Mouse (Mus musculus): ENCODE data around the gene Layn. TPM values are rescaled to one million over a fixed set of nuclear protein-coding genes. Genes with fewer than 3 reads are reported as not detected.

Layn gene
- polyA plus RNA-seq (2012; rRNA removed): 0.85 and 1.8 TPM in 2 replicates

DNA sequence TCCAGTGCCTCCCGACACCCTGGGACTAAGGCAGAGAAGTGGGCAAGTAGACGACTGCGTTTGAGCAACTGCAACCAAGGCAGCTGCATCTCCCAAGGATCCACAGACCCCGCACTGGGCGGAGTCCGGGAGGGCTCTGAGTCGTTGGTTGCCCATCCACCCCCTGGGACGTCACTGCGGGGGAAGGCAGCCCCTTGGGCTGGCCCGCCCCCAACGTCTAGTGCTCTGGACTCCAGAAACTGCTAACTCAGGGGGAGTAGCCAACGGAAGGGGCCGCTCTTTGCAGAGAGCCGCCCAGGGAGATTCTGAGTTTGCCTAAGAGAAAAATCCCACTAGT is at the start of gene Layn:
TSS of gene Layn (minus strand) at position 116 of the 337 bp plus-strand sequence.
- TF ChIP-seq CTCF (IDR thresholded peaks at IDR 0.05; ENCODE audit: extremely low read depth, insufficient read depth, insufficient read length, insufficient replicate concordance) (no peak), POLR2A (IDR thresholded peaks at IDR 0.05; ENCODE audit: low read depth, low read length) (no peak)
- DNase-seq (ENCODE audit: low read depth in 1 of 2, low spot score in 2 of 2): peak in 1 of 2 experiments; percentile 19
- H3K27ac ChIP-seq (ENCODE audit: insufficient read depth, low read length): no peak within 1 kb of the TSS
- H3K36me3 ChIP-seq (ENCODE audit: control insufficient read depth, insufficient read depth, low read length): no peaks in the 10 kb centered on the region
- under 1% methylated on average over 14 of the region's 14 CpGs for WGBS
- H3K4me1 ChIP-seq (ENCODE audit: control insufficient read depth, insufficient read depth, insufficient read length): no peaks in the 10 kb centered on the region
- peak within 1 kb of the TSS; percentile 37 for H3K4me3 ChIP-seq (ENCODE audit: extremely low read depth, insufficient read depth, insufficient read length)
- H3K27me3 ChIP-seq (ENCODE audit: control insufficient read depth, insufficient read depth, low read length): no peaks in the 10 kb centered on the region

DNA sequence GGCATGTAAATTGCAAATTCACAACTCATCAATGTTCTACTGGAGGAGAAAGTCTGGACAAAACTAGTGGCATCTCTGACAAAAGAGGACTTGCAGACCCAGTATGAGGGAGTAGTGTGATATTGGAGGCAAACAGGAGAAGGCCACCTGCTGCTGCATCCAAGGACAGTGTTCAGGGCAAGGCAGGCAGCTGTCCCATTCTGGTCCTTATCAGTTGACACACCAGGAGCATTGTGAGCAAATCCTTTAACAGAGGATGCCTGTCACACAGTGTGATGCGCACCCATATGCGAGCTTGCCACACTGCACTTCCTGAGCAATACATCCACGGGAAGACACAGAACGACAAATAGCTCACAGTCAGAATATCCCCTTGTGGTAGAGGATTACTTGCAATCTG is 37.9 kb upstream of the Layn start:
- Histone ChIP-seq H3K27ac (ENCODE audit: insufficient read depth, low read length) (no peak overlapping the region), H3K27me3 (ENCODE audit: control insufficient read depth, insufficient read depth, low read length) (no peaks in the 10 kb centered on the region), H3K4me3 (ENCODE audit: extremely low read depth, insufficient read depth, insufficient read length) (no peak overlapping the region), H3K36me3 (ENCODE audit: control insufficient read depth, insufficient read depth, low read length) (no peaks in the 10 kb centered on the region), H3K4me1 (ENCODE audit: control insufficient read depth, insufficient read depth, insufficient read length) (no peaks in the 10 kb centered on the region)
- no peak for DNase-seq (ENCODE audit: low read depth in 1 of 2, low spot score in 2 of 2)
- TF ChIP-seq POLR2A (IDR thresholded peaks at IDR 0.05; ENCODE audit: low read depth, low read length): no peak
- no peak for TF ChIP-seq CTCF (IDR thresholded peaks at IDR 0.05; ENCODE audit: extremely low read depth, insufficient read depth, insufficient read length, insufficient replicate concordance)
- 75% methylated on average over 4 of the region's 4 CpGs for WGBS

DNA sequence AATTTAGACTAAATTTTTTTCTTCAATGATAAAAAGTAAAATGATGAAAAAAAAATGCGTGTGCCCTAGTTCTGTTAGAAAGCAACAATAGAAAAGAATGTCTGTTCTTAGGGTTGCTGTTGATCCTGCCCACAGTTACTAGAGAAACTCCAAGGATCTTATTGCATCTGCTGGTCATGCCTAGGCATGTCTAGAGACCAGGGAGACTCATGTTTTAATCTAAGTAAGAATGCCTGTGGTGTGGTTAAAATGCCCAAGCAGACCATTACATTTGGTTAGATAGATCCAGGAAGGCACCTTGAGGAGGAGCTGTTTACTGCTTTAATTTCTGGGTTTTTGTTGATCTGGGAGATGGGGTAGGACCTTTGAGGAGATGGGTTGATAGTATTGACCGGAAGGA is 28.9 kb upstream of the Layn start:
- no peak overlapping the region for H3K27ac ChIP-seq (ENCODE audit: insufficient read depth, low read length)
- DNase-seq (ENCODE audit: low read depth in 1 of 2, low spot score in 2 of 2): no peak
- H3K36me3 ChIP-seq (ENCODE audit: control insufficient read depth, insufficient read depth, low read length): no peaks in the 10 kb centered on the region
- WGBS: 46% methylated on average over 2 of the region's 2 CpGs
- no peak for TF ChIP-seq POLR2A (IDR thresholded peaks at IDR 0.05; ENCODE audit: low read depth, low read length)
- no peak for TF ChIP-seq CTCF (IDR thresholded peaks at IDR 0.05; ENCODE audit: extremely low read depth, insufficient read depth, insufficient read length, insufficient replicate concordance)
- no peaks in the 10 kb centered on the region; the same call in 1 of the 2 replicates for H3K4me1 ChIP-seq (ENCODE audit: control insufficient read depth, insufficient read depth, insufficient read length)
- H3K4me3 ChIP-seq (ENCODE audit: extremely low read depth, insufficient read depth, insufficient read length): no peak overlapping the region
- peaks cover 17% of the 10 kb centered on the region for H3K27me3 ChIP-seq (ENCODE audit: control insufficient read depth, insufficient read depth, low read length)

DNA sequence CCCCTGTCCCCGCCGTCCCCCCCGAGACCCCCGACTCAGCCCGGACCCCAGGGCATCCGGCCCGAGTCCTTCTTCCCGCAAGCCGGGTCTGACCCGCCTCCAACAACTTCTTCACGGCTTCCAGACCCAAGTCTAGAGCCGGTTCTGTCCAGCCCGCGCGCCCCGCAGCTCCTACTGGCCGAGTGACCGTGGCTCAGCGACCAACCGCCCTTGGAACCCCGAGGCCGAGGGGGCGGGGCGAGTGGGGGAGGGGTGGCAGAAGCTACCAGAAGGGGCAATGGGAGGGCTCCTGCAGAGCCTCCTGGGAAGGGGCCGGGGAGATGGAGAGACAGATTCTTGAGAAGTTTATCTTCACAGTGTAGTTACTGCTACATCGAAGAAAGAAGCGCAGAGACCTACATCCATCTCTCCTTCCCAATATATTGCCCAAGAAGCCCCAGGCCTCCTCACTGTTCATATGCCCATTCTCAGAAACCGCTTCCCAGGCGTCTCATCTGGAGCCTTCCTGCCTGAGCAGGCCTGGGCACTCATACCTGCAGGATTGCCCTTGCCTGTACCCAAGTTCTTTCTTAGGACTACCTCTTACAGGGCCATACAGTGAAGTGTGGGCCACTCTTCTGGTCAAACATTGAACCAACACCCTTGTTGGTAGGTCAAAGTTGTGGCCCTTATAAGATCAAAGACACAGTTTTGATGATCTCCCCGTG is 27.1 kb upstream of the Layn start:
- Histone ChIP-seq H3K36me3 (ENCODE audit: control insufficient read depth, insufficient read depth, low read length) (no peaks in the 10 kb centered on the region), H3K4me1 (ENCODE audit: control insufficient read depth, insufficient read depth, insufficient read length) (no peaks in the 10 kb centered on the region; the same call in 1 of the 2 replicates), H3K27me3 (ENCODE audit: control insufficient read depth, insufficient read depth, low read length) (peaks cover 17% of the 10 kb centered on the region), H3K27ac (ENCODE audit: insufficient read depth, low read length) (no peak overlapping the region), H3K4me3 (ENCODE audit: extremely low read depth, insufficient read depth, insufficient read length) (peak overlapping the region; percentile 7; the same call in 1 of the 2 replicates)
- 18% methylated on average over 29 of the region's 30 CpGs for WGBS
- no peak for TF ChIP-seq POLR2A (IDR thresholded peaks at IDR 0.05; ENCODE audit: low read depth, low read length)
- no peak for TF ChIP-seq CTCF (IDR thresholded peaks at IDR 0.05; ENCODE audit: extremely low read depth, insufficient read depth, insufficient read length, insufficient replicate concordance)
- DNase-seq (ENCODE audit: low read depth in 1 of 2, low spot score in 2 of 2): no peak

DNA sequence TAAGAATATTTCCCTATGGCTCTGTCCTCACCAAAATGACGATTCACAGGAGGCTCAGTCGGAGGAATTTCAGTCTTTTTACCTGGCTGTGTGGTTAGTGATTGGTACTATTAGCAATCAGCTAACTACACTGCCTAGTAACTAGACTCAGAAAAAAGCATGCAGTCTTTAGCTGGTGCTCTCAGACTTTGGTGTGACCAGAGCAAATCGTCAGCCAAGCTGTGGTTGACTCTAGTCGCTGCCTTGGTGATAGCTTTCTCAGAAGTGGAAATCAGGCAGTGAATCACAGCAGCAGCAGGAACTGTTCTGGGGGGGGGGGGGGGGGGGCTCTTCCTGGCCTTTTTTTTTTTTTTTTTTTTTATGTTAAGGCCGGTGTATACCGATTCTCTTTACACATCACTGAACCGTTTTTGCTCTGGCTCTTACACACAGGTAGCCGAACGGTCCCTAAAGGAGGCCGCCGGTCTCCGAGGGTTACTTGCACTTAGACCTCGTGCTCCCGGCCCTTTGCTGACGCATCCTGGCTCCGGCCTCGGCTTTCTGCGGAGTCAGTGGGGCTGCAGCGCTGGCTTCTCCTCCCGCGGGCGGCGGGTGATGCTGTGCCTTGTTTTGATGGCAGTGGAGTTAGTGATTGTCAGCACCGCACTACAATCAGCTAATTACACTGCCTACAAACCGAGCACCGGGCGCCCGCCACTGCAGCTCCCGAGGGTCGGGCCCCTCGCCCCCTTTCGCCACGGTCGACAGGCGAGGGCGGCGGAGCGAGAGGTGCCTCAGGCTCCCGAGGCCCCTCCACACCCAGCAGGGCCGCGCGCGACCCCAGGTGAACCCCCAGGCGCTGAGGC is 26.3 kb upstream of the Layn start:
- no peak for TF ChIP-seq POLR2A (IDR thresholded peaks at IDR 0.05; ENCODE audit: low read depth, low read length)
- TF ChIP-seq CTCF (IDR thresholded peaks at IDR 0.05; ENCODE audit: extremely low read depth, insufficient read depth, insufficient read length, insufficient replicate concordance): no peak
- Histone ChIP-seq H3K27me3 (ENCODE audit: control insufficient read depth, insufficient read depth, low read length) (peaks cover 17% of the 10 kb centered on the region), H3K4me3 (ENCODE audit: extremely low read depth, insufficient read depth, insufficient read length) (peak overlapping the region; percentile 7; the same call in 1 of the 2 replicates), H3K4me1 (ENCODE audit: control insufficient read depth, insufficient read depth, insufficient read length) (no peaks in the 10 kb centered on the region; the same call in 1 of the 2 replicates), H3K27ac (ENCODE audit: insufficient read depth, low read length) (no peak overlapping the region), H3K36me3 (ENCODE audit: control insufficient read depth, insufficient read depth, low read length) (no peaks in the 10 kb centered on the region)
- 2% methylated on average over 44 of the region's 44 CpGs for WGBS
- no peak for DNase-seq (ENCODE audit: low read depth in 1 of 2, low spot score in 2 of 2)

DNA sequence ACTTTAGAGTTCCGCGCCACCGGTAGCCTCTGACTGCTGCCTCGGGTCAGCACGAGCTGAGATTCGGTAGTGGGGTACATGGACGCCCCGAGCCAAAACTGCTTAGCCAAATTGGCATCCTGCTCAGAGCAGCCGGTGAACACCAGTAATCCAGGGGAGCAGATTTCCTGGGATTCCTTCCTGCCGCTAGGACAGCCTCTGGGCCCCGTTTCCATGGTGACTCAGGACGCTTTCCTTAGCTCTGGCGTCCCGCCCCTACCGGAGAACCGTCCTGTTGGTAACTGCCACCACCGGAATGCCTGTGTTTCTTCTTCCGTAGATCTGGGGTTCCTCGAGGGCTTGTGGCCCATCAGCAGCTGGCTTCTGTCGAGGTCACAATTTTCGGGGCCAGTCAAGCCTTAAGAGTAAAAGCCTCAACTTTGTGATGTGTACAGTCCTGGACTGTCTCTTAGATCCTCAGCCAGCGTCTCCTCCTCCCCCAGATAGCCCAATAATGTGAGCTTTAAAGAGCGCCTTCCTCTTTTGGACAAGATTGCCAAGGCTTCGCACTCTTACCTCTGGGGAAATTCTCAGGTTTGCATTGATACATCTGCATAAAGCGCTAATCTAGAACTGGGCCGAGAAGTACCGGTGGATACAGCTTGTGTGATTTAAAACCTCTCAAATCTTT is 25.0 kb upstream of the Layn start, which contains the start of gene 4833427G06Rik:
TSS of gene 4833427G06Rik (minus strand) at position 323 of the 670 bp plus-strand sequence.
- no peak for DNase-seq (ENCODE audit: low read depth in 1 of 2, low spot score in 2 of 2)
- Histone ChIP-seq H3K27ac (ENCODE audit: insufficient read depth, low read length) (no peak within 1 kb of the TSS), H3K4me1 (ENCODE audit: control insufficient read depth, insufficient read depth, insufficient read length) (no peaks in the 10 kb centered on the region; the same call in 1 of the 2 replicates), H3K4me3 (ENCODE audit: extremely low read depth, insufficient read depth, insufficient read length) (no peak within 1 kb of the TSS; the same call in 1 of the 2 replicates), H3K36me3 (ENCODE audit: control insufficient read depth, insufficient read depth, low read length) (no peaks in the 10 kb centered on the region), H3K27me3 (ENCODE audit: control insufficient read depth, insufficient read depth, low read length) (peaks cover 17% of the 10 kb centered on the region)
- 10% methylated on average over 27 of the region's 27 CpGs for WGBS
- TF ChIP-seq CTCF (IDR thresholded peaks at IDR 0.05; ENCODE audit: extremely low read depth, insufficient read depth, insufficient read length, insufficient replicate concordance): no peak
- TF ChIP-seq POLR2A (IDR thresholded peaks at IDR 0.05; ENCODE audit: low read depth, low read length): no peak

Measured in spleen, adult 2 months (tissue).